Mouse (Mus musculus) embryonic facial prominence, embryonic 14.5 days (tissue): Measurements from ENCODE around the gene Hnrnpul1. TPM values are rescaled to one million over a fixed set of nuclear protein-coding genes. Genes with fewer than 3 reads are reported as not detected.
A peak's percentile ranks its signal among the peaks of the same experiment; 100 is the strongest.
"Not testable (repeated sequence)": the region's sequence is repeated elsewhere in the genome, so short reads cannot be mapped to it uniquely, and the experiment has no call there.

Experiments used
- ATAC-seq: fragments of 200-750 bp; cut with Nextera tagmentation; 2 replicates; pipeline ENCODE4 v1.8.0; 2017; ENCODE audit warnings: low read depth, moderate number of reproducible peaks, moderate TSS enrichment
- DNase-seq: peaks from one replicate; pipeline ENCODE4 v3.0.0-alpha.2; 2015; ENCODE audit warnings: low spot score
- H3K27ac ChIP-seq: fragments of 300-500 bp; sonication (generic); replicated peaks from 2 replicates; pipeline ENCODE4 v1.5.1; 2014; ENCODE audit warnings: low read depth, mild to moderate bottlenecking, low read length, moderate library complexity
- H3K27me3 ChIP-seq: fragments of 300-500 bp; sonication (generic); replicated peaks from 2 replicates; pipeline ENCODE4 v1.6.1; 2014; ENCODE audit warnings: low read length; ENCODE audit not compliant: control insufficient read depth, insufficient read depth
- H3K36me3 ChIP-seq: fragments of 300-500 bp; sonication (generic); 2 replicates; pipeline ENCODE4 v1.6.1; 2014; ENCODE audit warnings: low read length, mixed read lengths; ENCODE audit not compliant: control insufficient read depth, insufficient read depth
- H3K4me1 ChIP-seq: fragments of 300-500 bp; sonication (generic); 2 replicates; pipeline ENCODE4 v1.6.1; 2014; ENCODE audit warnings: antibody characterized with exemption, low read length; ENCODE audit not compliant: control insufficient read depth, insufficient read depth
- H3K4me2 ChIP-seq: fragments of 300-500 bp; sonication (generic); 2 replicates; pipeline ENCODE4 v1.6.1; 2014; ENCODE audit warnings: low read depth, mild to moderate bottlenecking, low read length, moderate library complexity, mixed read lengths
- H3K4me3 ChIP-seq: fragments of 300-500 bp; sonication (generic); 2 replicates; pipeline ENCODE4 v1.5.1; 2014; ENCODE audit warnings: low read depth, mild to moderate bottlenecking, low read length
- H3K9ac ChIP-seq: fragments of 300-500 bp; sonication (generic); 2 replicates; pipeline ENCODE4 v1.6.1; 2014; ENCODE audit warnings: low read depth, mild to moderate bottlenecking, low read length, moderate library complexity, mixed read lengths
- H3K9me3 ChIP-seq: fragments of 300-500 bp; sonication (generic); 2 replicates; pipeline ENCODE4 v1.6.1; 2016; ENCODE audit warnings: low read length; ENCODE audit not compliant: control insufficient read depth
- WGBS: fragments of 180-500 bp; shearing (Covaris S2); extraction: QIAGEN DNeasy Blood & Tissue Kit; methylation state at CpG from one replicate; pipeline ENCODE4 v1.1.7; 2014; 5-methylcytosine and 5-hydroxymethylcytosine counted together
- polyA plus RNA-seq: library from polyadenylated mRNA; unstranded; fragments of >200 nt; fragmentation: Nextera tagmentation; extraction: Ambion mirVana; gene quantifications from 2 replicates; pipeline ENCODE4 v1.2.1, GENCODE M21; 2014

The Hnrnpul1 gene
- polyA plus RNA-seq, 1 experiment from 2014 or later: 65.9 TPM

- 65% methylated on average over 9 of the region's 9 CpGs for whole genome bisulfite sequencing
- not testable (repeated sequence) for H3K9ac ChIP-seq, H3K4me2 ChIP-seq, H3K9me3 ChIP-seq, H3K27me3 ChIP-seq, H3K4me3 ChIP-seq, H3K36me3 ChIP-seq, DNase-seq, ATAC-seq, H3K27ac ChIP-seq, H3K4me1 ChIP-seq
These were observed 38.4 kb upstream of the Hnrnpul1 start for GRCm38 (mm10) chr7:25792966-25793365.

- WGBS: 71% methylated on average over 8 of the region's 8 CpGs
- ATAC-seq: no peak
These were observed 36.1 kb upstream of the Hnrnpul1 start for GRCm38 (mm10) chr7:25790615-25791014.

DNA sequence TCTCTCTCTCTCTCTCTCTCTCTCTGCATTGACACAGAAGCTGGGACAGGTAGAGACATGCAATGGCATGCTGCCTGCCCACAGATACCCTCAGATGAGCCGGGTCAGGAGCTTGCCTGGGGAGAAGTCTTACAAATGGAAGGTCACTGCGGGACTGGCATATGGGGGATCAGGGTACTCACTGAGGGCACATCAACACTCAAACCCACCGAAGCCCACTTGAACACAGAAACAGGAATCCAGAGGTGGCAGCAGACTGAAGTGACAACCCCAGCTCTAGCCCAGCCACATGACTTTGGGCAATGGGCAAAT lies 34.5 kb upstream of the Hnrnpul1 start:
- H3K4me2 ChIP-seq: peak overlapping the region; percentile 81
- H3K9me3 ChIP-seq: no peaks in the 10 kb centered on the region
- H3K4me1 ChIP-seq: peaks cover 17% of the 10 kb centered on the region
- H3K36me3 ChIP-seq: 0 out of 2 replicates have a peak, but pooled peaks cover 10% of the 10 kb centered on the region
- 29% methylated on average over 3 of the region's 3 CpGs for WGBS
- H3K9ac ChIP-seq: peak overlapping the region; percentile 66
- no peaks in the 10 kb centered on the region for H3K27me3 ChIP-seq
- peak overlapping the region; percentile 81 for H3K27ac ChIP-seq
- ATAC-seq (no peak), DNase-seq (no peak)
- H3K4me3 ChIP-seq: peak overlapping the region; percentile 56

More at GRCm38 (mm10) chr7:25790615-25791014, 36.1 kb upstream of the Hnrnpul1 start:
- peaks cover 17% of the 10 kb centered on the region for H3K4me1 ChIP-seq
- 0 out of 2 replicates have a peak, but pooled peaks cover 6% of the 10 kb centered on the region for H3K36me3 ChIP-seq
- no peaks in the 10 kb centered on the region for H3K27me3 ChIP-seq
- no peak for DNase-seq
- H3K4me3 ChIP-seq: no peak overlapping the region
- no peaks in the 10 kb centered on the region for H3K9me3 ChIP-seq
- no peak overlapping the region for H3K9ac ChIP-seq
- H3K27ac ChIP-seq: no peak overlapping the region
- H3K4me2 ChIP-seq: no peak overlapping the region

DNA sequence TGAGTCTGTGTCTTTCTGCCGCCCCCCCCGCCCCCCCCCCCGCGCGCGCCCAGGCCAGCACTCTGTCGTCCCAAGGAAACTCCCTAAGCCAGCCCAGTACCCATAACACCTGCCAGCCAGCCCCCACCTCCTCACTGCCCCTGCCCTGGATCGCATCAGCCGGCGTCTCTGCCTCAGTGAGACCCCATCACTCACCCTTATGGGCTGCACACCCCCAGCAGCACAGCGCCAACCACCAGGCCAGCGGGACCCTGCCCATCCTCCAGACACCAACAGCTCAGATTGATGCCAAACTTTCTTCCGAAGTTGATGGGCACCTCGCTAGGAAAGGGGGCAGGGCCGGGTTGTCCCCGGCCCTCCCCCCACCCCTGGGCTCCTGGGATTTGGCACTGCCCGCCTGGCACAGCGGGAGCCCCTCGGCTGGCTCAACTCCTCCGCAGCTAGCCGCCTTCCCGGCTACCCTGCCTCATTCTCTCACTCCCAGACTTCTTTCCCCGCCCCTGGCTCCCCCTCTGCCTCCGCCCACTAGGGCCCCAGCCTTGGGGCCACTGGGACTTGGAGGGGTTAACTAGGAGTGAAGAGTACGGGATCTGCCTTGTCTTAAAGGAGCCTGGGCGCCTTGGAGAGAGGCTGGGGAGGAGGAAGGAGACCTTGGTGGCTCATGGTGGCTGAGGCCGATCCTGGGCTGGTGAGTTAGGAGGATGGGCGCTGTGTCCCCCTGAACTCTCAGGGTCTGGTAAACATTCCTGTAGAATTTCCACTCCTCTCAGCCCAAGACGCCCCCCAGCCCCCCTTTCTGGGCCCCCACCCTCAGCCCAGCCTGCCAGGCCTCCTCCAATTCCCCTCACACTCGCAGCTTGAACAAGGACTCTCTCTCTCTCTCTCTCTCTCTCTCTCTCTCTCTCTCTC lies 33.9 kb upstream of the Hnrnpul1 start, which contains the start of gene Axl:
Gene Axl (minus strand): TSS at position 486 of the 909 bp plus-strand sequence.
- ATAC-seq (peak; percentile 94), DNase-seq (peak; percentile 92)
- Histone ChIP-seq H3K27me3 (no peaks in the 10 kb centered on the region), H3K4me3 (peak within 1 kb of the TSS; percentile 56), H3K36me3 (peaks cover 14% of the 10 kb centered on the region; the same call in 1 of the 2 replicates), H3K9me3 (no peaks in the 10 kb centered on the region), H3K27ac (peak within 1 kb of the TSS; percentile 81), H3K4me1 (peaks cover 17% of the 10 kb centered on the region), H3K9ac (peak within 1 kb of the TSS; percentile 66), H3K4me2 (peak within 1 kb of the TSS; percentile 81)
- WGBS: under 1% methylated on average over 23 of the region's 30 CpGs

GRCm38 (mm10) chr7:25787456-25788219 lies 33.1 kb upstream of the Hnrnpul1 start:
- H3K4me1 ChIP-seq: peaks cover 20% of the 10 kb centered on the region
- no peaks in the 10 kb centered on the region for H3K27me3 ChIP-seq
- ATAC-seq (no peak), DNase-seq (no peak)
- peak overlapping the region; percentile 81 for H3K4me2 ChIP-seq
- H3K36me3 ChIP-seq: peaks cover 20% of the 10 kb centered on the region; the same call in 1 of the 2 replicates
- H3K9ac ChIP-seq: peak overlapping the region; percentile 66
- peak overlapping the region; percentile 81; the same call in 1 of the 2 replicates for H3K27ac ChIP-seq
- no peaks in the 10 kb centered on the region for H3K9me3 ChIP-seq
- 23% methylated on average over 9 of the region's 9 CpGs for WGBS
- H3K4me3 ChIP-seq: peak overlapping the region; percentile 56

DNA sequence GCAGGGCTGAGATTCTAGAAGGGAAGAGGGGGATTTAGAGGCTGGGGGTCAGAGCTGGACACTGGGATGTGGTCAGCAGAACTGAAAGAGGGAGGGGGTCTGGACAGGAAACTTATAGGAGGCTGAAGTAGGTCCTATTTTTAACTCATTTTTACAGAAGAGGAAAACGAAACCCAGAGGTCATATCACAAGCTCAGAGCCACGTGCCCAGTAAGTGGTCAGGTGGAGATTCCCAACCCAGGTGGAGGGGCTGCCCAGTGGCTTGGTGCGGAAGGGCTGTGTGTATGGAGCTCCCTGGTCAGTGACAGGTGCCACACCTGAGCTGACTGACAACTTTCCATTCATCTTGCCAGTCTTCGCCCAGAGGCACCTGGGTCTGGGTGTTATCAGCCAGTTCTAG lies 32.4 kb upstream of the Hnrnpul1 start:
- 61% methylated on average over 4 of the region's 4 CpGs for WGBS
- Histone ChIP-seq H3K27ac (no peak overlapping the region), H3K4me3 (peak overlapping the region; percentile 56), H3K4me2 (peak overlapping the region; percentile 81), H3K9me3 (no peaks in the 10 kb centered on the region), H3K36me3 (peaks cover 20% of the 10 kb centered on the region; the same call in 1 of the 2 replicates), H3K9ac (peak overlapping the region; percentile 66; the same call in 1 of the 2 replicates), H3K4me1 (peaks cover 25% of the 10 kb centered on the region), H3K27me3 (no peaks in the 10 kb centered on the region)
- ATAC-seq (no peak), DNase-seq (no peak)

GRCm38 (mm10) chr7:25785752-25786151 lies 31.2 kb upstream of the Hnrnpul1 start:
- no peaks in the 10 kb centered on the region for H3K9me3 ChIP-seq
- H3K4me2 ChIP-seq: no peak overlapping the region
- H3K27me3 ChIP-seq: no peaks in the 10 kb centered on the region
- no peak overlapping the region for H3K27ac ChIP-seq
- H3K9ac ChIP-seq: peak overlapping the region; percentile 14; the same call in 1 of the 2 replicates
- 62% methylated on average over 4 of the region's 4 CpGs for WGBS
- DNase-seq (no peak), ATAC-seq (no peak)
- peaks cover 23% of the 10 kb centered on the region; the same call in 1 of the 2 replicates for H3K36me3 ChIP-seq
- H3K4me1 ChIP-seq: peaks cover 37% of the 10 kb centered on the region
- H3K4me3 ChIP-seq: no peak overlapping the region

DNA sequence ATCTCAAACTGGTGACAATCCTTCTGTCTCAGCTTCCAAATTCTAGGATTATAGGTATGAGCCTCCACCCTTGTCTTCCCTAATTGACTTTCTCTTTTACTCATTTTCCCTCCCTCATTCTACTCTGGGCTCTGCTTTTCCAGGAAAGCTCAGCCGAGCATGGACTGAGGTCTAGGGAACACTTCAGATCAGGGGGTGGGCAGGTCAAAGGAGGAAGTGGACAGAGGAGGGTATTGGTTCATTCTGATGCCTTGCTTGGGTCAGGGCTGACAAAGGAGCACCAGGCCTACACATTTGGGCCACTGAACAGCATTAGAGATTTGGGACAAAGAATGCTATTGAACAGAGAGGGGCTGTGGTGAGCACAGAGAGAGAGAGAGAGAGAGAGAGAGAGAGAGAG lies 30.3 kb upstream of the Hnrnpul1 start:
- Histone ChIP-seq H3K27me3 (no peaks in the 10 kb centered on the region), H3K9me3 (no peaks in the 10 kb centered on the region), H3K4me3 (no peak overlapping the region), H3K4me2 (no peak overlapping the region), H3K4me1 (peaks cover 39% of the 10 kb centered on the region), H3K27ac (no peak overlapping the region), H3K36me3 (peaks cover 28% of the 10 kb centered on the region; the same call in 1 of the 2 replicates), H3K9ac (no peak overlapping the region)
- no peak for DNase-seq
- WGBS: 38% methylated on average over 1 of the region's 1 CpGs
- ATAC-seq: no peak
